Mouse (Mus musculus): ENCODE measurements around the gene Creb3l4. TPM values are rescaled to one million over a fixed set of nuclear protein-coding genes. Genes with fewer than 3 reads are reported as not detected.

Creb3l4 gene
- total RNA-seq, 2 experiments from 2014 or later: 0.18 to 0.25 TPM

DNA sequence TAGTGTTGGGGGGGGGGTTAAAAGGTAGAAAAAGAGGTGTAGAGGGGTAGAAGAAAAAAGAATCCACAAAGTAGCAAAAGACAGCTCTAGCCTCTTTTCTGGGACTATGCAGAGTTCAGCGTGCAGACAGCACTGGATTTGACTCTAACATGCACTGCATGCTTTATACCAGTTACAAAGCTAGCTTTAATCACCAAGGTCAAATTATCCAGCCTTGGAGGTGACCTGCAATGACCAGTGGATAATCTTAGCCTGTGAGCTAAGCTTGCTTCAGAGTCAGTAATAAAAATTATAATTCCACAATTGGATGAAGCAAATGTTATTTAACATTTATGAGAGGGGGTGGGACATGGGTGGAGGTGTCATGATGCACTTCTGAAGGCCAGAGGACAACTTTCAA is 47.7 kb downstream of the Creb3l4 start:
- DNase-seq (ENCODE audit: low spot score in 2 of 2): no peak

DNA sequence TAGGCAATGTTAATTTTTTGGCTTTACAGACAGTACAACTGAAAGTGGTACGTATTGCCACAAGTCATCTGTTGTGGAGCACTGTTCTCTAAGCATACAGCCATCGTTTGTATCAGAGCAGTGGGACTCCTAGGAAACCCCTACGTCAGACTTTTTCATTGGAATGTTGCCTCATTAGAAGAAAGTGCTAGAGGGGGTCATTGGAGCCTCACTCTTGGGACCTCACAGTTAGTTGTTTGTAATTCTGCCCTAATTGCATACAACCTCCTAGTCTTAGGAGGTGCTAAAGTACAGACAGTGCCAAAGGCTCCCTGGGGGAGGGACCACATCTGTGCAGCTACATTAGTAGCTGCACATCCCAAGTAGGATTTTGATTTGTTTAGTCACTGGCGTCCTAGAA is 48.6 kb downstream of the Creb3l4 start:
- no peak for DNase-seq (ENCODE audit: low spot score in 2 of 2)

DNA sequence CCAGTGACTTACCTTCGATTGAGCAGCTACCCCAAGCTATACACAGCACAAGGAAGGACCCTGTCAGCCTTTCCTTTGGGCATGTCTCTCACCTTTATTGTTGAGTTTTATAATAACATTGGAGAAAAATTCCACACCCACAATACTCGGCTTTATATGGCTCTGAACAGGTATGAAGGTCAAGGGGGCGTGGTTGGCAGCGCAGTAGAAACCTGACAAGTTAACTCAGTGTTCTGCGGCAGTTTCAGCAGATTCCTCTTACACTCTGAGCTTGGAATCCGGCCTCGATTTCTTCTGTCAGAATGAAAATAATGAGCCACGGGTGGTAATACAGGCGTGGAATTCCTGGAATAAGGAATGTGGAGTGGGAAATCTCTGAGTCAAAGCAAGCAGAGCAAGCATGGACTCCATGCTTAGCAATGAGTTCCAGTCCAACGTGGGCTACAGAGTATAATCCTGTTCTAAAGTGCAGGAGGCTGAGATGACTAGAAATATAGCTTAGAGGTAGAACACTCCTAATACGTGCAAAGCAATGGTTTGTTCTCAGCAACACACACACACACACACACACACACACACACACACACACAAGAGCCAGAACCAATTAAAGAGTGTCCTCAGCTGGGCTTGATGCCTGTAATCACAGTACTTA is 52.3 kb downstream of the Creb3l4 start:
- DNase-seq (ENCODE audit: low spot score in 2 of 2): no peak

Small RNA genes within 50 kb of the gene (microRNA-seq; reads per million reads assigned to microRNA genes)
- gene Mir7012: not detected

Other genes with a start within 250 kb of the Creb3l4 start
- 10 to 100 TPM; 57.0 to 57.6 TPM for gene Hax1, start 244.7 kb downstream of the Creb3l4 start, total RNA-seq (2021)
- gene 4933434E20Rik, start 191.9 kb downstream of the Creb3l4 start, total RNA-seq (2021): 10 to 100 TPM; 53.4 to 54.4 TPM
- 100 to 1,000 TPM; 170 to 182 TPM for gene Ubap2l, start 190.9 kb downstream of the Creb3l4 start, total RNA-seq (2021)
- gene Tpm3, start 170.9 kb downstream of the Creb3l4 start, total RNA-seq (2021): 100 to 1,000 TPM; 420 to 508 TPM
- gene Nup210l, start 139.4 kb downstream of the Creb3l4 start, total RNA-seq (2021): under 1 TPM; 0.13 to 0.17 TPM
- gene Rps27, start 29.9 kb downstream of the Creb3l4 start, total RNA-seq (2021): 1,000 to 10,000 TPM; 1,726 to 1,789 TPM
- 10 to 100 TPM; 26.8 to 29.3 TPM for gene Rab13, start 29.8 kb downstream of the Creb3l4 start, total RNA-seq (2021)
- 10 to 100 TPM; 48.9 to 53.8 TPM for gene Jtb, start 11.9 kb downstream of the Creb3l4 start, total RNA-seq (2021)
- gene Slc39a1, start 4.7 kb upstream of the Creb3l4 start, total RNA-seq (2021): 10 to 100 TPM; 81.1 to 84.6 TPM
- 10 to 100 TPM; 20.9 to 24.1 TPM for gene Crtc2, start 10.7 kb upstream of the Creb3l4 start, total RNA-seq (2021)
- gene Dennd4b, start 21.7 kb upstream of the Creb3l4 start, total RNA-seq (2021): 10 to 100 TPM; 26.1 to 27.2 TPM
- gene Gatad2b, start 49.7 kb upstream of the Creb3l4 start, total RNA-seq (2021): 10 to 100 TPM; 63.6 to 67.4 TPM
- 1 to 10 TPM; 7.2 to 7.4 TPM for gene Slc27a3, start 146.4 kb upstream of the Creb3l4 start, total RNA-seq (2021)
- 10 to 100 TPM; 31.8 to 32.0 TPM for gene Ints3, start 190.1 kb upstream of the Creb3l4 start, total RNA-seq (2021)
- 10 to 100 TPM; 25.9 to 26.4 TPM for gene Npr1, start 222.4 kb upstream of the Creb3l4 start, total RNA-seq (2021)
- gene Ilf2, start 232.6 kb upstream of the Creb3l4 start, total RNA-seq (2021): 10 to 100 TPM; 72.3 to 75.4 TPM
- 10 to 100 TPM; 71.3 to 74.7 TPM for gene Snapin, start 247.5 kb upstream of the Creb3l4 start, total RNA-seq (2021)